Mouse (Mus musculus) embryo, embryonic 11.5 days (tissue): ENCODE data around the gene Gm10799.
"Not testable (repeated sequence)": the region's sequence is repeated elsewhere in the genome, so short reads cannot be mapped to it uniquely, and the experiment has no call there.

Experiments used
- DNase-seq: peaks from one replicate; pipeline ENCODE4 v3.0.0-alpha.2; 2012; ENCODE audit warnings: low read depth, low spot score

Gene Gm10799

GRCm38 (mm10) chr2:104065526-104065925 is 2.8 kb downstream of the Gm10799 start, which contains the start of gene Gm10912:
Gene Gm10912 (plus strand): TSS chr2:104065826.
- not testable (repeated sequence) for DNase-seq

- no peak for DNase-seq
Observed at GRCm38 (mm10) chr2:104064152-104064551, 4.2 kb downstream of the Gm10799 start.

GRCm38 (mm10) chr2:104062665-104063064 is 5.7 kb downstream of the Gm10799 start:
- DNase-seq, result no peak

GRCm38 (mm10) chr2:104060996-104061395 is 7.4 kb downstream of the Gm10799 start:
- no peak for DNase-seq

- no peak for DNase-seq
Observed at GRCm38 (mm10) chr2:104059786-104060185, 8.6 kb downstream of the Gm10799 start.

- DNase-seq, result no peak
Observed at GRCm38 (mm10) chr2:104058954-104059353, 9.4 kb downstream of the Gm10799 start.

- DNase-seq, result no peak
Observed at GRCm38 (mm10) chr2:104058381-104058780, 10.0 kb downstream of the Gm10799 start.

- DNase-seq, result no peak
Observed at GRCm38 (mm10) chr2:104044479-104045080, 23.8 kb downstream of the Gm10799 start.

- DNase-seq, result no peak
Observed at GRCm38 (mm10) chr2:104043624-104044478, 24.5 kb downstream of the Gm10799 start.

- no peak for DNase-seq
Observed at GRCm38 (mm10) chr2:104042766-104043165, 25.6 kb downstream of the Gm10799 start.

- DNase-seq, result no peak
Observed at GRCm38 (mm10) chr2:104041632-104042031, 26.7 kb downstream of the Gm10799 start.

GRCm38 (mm10) chr2:104038236-104038635 is 30.1 kb downstream of the Gm10799 start:
- DNase-seq, result no peak

GRCm38 (mm10) chr2:104036316-104036715 is 32.0 kb downstream of the Gm10799 start:
- no peak for DNase-seq

GRCm38 (mm10) chr2:104035595-104035994 is 32.8 kb downstream of the Gm10799 start:
- DNase-seq, result no peak

GRCm38 (mm10) chr2:104034832-104035472 is 33.4 kb downstream of the Gm10799 start:
- peak; percentile 61 for DNase-seq

- no peak for DNase-seq
Observed at GRCm38 (mm10) chr2:104032056-104032455, 36.3 kb downstream of the Gm10799 start.

- no peak for DNase-seq
Observed at GRCm38 (mm10) chr2:104030381-104030780, 38.0 kb downstream of the Gm10799 start.

- DNase-seq, result no peak
Observed at GRCm38 (mm10) chr2:104029074-104029473, 39.3 kb downstream of the Gm10799 start.

GRCm38 (mm10) chr2:104028139-104028723 is 40.1 kb downstream of the Gm10799 start, which contains the start of gene 4931422A03Rik:
Gene 4931422A03Rik (minus strand): TSS chr2:104028361.
- DNase-seq, result peak; percentile 3

- DNase-seq, result peak; percentile 57
Observed at GRCm38 (mm10) chr2:104027458-104028138, 40.8 kb downstream of the Gm10799 start, which contains the start of gene Fbxo3. Gene Fbxo3 (plus strand): TSS chr2:104027721.

GRCm38 (mm10) chr2:104024656-104025055 is 43.7 kb downstream of the Gm10799 start:
- DNase-seq, result no peak
